Mouse (Mus musculus): ENCODE measurements around the gene Gm10160.

The Gm10160 gene

DNA sequence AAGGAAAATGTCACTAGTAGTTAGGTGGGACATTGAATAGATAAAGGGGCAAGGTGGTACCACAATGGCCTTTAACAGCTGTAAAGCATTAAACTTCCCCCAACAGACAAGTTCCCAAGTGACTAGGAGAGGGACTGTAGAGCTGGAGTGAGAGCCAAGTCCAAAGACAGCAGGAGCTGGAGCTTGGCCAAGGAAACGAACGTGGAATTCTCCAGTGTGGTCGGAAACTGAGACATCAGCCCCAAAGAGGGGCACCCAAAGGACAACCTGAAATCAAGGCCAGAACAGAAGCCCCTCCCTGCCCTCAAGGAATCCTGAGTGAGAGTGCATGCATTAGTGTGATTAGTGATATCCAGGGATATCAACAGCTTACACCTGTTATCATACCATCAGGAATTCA is 30.2 kb downstream of the Gm10160 start:
- no peak for DNase-seq

DNA sequence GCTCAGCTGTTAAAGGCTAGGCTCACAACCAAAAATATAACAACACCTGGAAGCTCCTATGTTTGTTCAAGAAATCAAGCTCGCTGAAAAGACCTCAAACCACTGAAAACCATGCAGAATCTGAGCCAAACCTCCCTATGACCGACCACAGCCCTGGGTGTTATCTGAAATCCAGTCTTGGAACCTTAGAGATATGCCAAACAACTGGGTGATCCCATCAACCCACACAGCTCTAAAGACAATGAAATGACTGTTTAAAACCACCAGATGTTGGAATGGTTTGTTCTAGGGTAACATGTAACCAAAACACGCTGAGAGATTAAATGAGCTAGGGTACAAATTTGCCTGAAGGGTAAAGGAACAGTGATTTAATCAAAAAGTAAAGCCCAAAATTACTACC is 30.7 kb downstream of the Gm10160 start:
- DNase-seq, result no peak

DNA sequence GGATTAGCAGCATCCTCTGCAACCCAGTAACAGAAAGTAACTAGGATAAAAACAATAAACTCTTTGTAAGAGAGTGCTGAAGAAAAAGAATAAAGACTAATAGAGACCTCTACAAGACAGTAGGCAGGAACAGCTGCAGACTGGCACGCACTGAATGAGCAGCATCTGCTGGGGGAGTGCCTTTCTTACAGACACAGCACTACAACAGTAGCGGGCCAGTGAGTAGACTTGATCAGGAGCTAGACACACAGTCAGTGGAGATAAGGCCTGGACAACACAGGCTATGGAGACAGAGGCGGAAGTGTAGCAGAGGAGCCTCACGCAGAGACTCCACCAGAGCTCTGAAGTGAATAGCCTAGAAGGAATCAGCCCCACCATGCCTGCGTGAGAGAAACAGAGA is 49.5 kb downstream of the Gm10160 start:
- DNase-seq, result no peak
